Mouse (Mus musculus): ENCODE measurements around the gene 4921539E11Rik.

4921539E11Rik gene

GRCm38 (mm10) chr4:103290763-103291162, at the start of gene 4921539E11Rik:
Gene 4921539E11Rik, minus strand, starts transcription at chr4:103290863.
- in situ Hi-C loops (cut with MseI, MboI), result no loop called here

- in situ Hi-C loops (cut with MseI, MboI), result no loop called here
Observed at GRCm38 (mm10) chr4:103335134-103335533, 44.5 kb upstream of the 4921539E11Rik start.

- in situ Hi-C loops (cut with MseI, MboI), result no loop called here
Observed at GRCm38 (mm10) chr4:103329348-103329747, 38.7 kb upstream of the 4921539E11Rik start.

- in situ Hi-C loops (cut with MseI, MboI), result no loop called here
Observed at GRCm38 (mm10) chr4:103326994-103327393, 36.3 kb upstream of the 4921539E11Rik start.

GRCm38 (mm10) chr4:103324688-103325451, 34.2 kb upstream of the 4921539E11Rik start:
- in situ Hi-C loops (cut with MseI, MboI), result no loop called here

GRCm38 (mm10) chr4:103321461-103321860, 30.8 kb upstream of the 4921539E11Rik start:
- in situ Hi-C loops (cut with MseI, MboI), result no loop called here

GRCm38 (mm10) chr4:103315861-103316260, 25.2 kb upstream of the 4921539E11Rik start:
- in situ Hi-C loops (cut with MseI, MboI), result no loop called here

GRCm38 (mm10) chr4:103314526-103314910, 23.9 kb upstream of the 4921539E11Rik start:
- in situ Hi-C loops (cut with MseI, MboI), result no loop called here

GRCm38 (mm10) chr4:103313587-103314525, 23.2 kb upstream of the 4921539E11Rik start, which contains the start of gene Oma1:
Gene Oma1, plus strand, starts transcription at chr4:103313812.
- in situ Hi-C loops (cut with MseI, MboI), result no loop called here

GRCm38 (mm10) chr4:103303851-103304250, 13.2 kb upstream of the 4921539E11Rik start:
- in situ Hi-C loops (cut with MseI, MboI), result no loop called here

GRCm38 (mm10) chr4:103299342-103299741, 8.7 kb upstream of the 4921539E11Rik start:
- in situ Hi-C loops (cut with MseI, MboI), result no loop called here

- in situ Hi-C loops (cut with MseI, MboI), result no loop called here
Observed at GRCm38 (mm10) chr4:103288342-103288741, 2.3 kb downstream of the 4921539E11Rik start.

GRCm38 (mm10) chr4:103273021-103273420, 17.6 kb downstream of the 4921539E11Rik start:
- in situ Hi-C loops (cut with MseI, MboI), result no loop called here

GRCm38 (mm10) chr4:103269336-103269735, 21.3 kb downstream of the 4921539E11Rik start:
- in situ Hi-C loops (cut with MseI, MboI), result no loop called here

- in situ Hi-C loops (cut with MseI, MboI), result no loop called here
Observed at GRCm38 (mm10) chr4:103265166-103265565, 25.5 kb downstream of the 4921539E11Rik start.

- in situ Hi-C loops (cut with MseI, MboI), result no loop called here
Observed at GRCm38 (mm10) chr4:103263812-103264396, 26.8 kb downstream of the 4921539E11Rik start.

- in situ Hi-C loops (cut with MseI, MboI), result no loop called here
Observed at GRCm38 (mm10) chr4:103263378-103263777, 27.3 kb downstream of the 4921539E11Rik start.

- in situ Hi-C loops (cut with MseI, MboI), result no loop called here
Observed at GRCm38 (mm10) chr4:103258817-103259216, 31.8 kb downstream of the 4921539E11Rik start.

- in situ Hi-C loops (cut with MseI, MboI), result no loop called here
Observed at GRCm38 (mm10) chr4:103253846-103254245, 36.8 kb downstream of the 4921539E11Rik start.

- in situ Hi-C loops (cut with MseI, MboI), result no loop called here
Observed at GRCm38 (mm10) chr4:103249436-103250085, 41.1 kb downstream of the 4921539E11Rik start.

- in situ Hi-C loops (cut with MseI, MboI), result no loop called here
Observed at GRCm38 (mm10) chr4:103247813-103248212, 42.9 kb downstream of the 4921539E11Rik start.
